Mouse (Mus musculus) gastrocnemius, postnatal 14 days (tissue): ENCODE results near the gene Mup16. TPM values are rescaled to one million over a fixed set of nuclear protein-coding genes. Genes with fewer than 3 reads are reported as not detected.
"Not testable (repeated sequence)": the region's sequence is repeated elsewhere in the genome, so short reads cannot be mapped to it uniquely, and the experiment has no call there.

Experiments used
- DNase-seq: peaks from one replicate; pipeline ENCODE4 v3.0.0; 2021; ENCODE audit warnings: mixed read lengths
- intact Hi-C: fragments of 180-260 bp; cut with DNase I; formaldehyde crosslinking; loops from one replicate; pipeline ENCODE4 v1.15.1; 2025; ENCODE audit warnings: low total_unique reads
- long read RNA-seq, 2 experiments: library from polyadenylated mRNA; stranded (forward); transcript quantifications; one replicate each; pipeline ENCODE4 v2.0.0; 2021
- total RNA-seq, 2 experiments: library from RNA; stranded (reverse); gene quantifications; 2 replicates each; pipeline ENCODE4 v1.2.3; 2021

The Mup16 gene
- total RNA-seq, result not detected
- long read RNA-seq, experiment 1, result 0 reads
- long read RNA-seq, experiment 2, result 0 reads

GRCm38 (mm10) chr4:61519431-61519830, at the start of gene Mup16:
TSS of gene Mup16 (minus strand) at chr4:61519531.
- DNase-seq, intact Hi-C loops: not testable (repeated sequence)

- intact Hi-C loops, DNase-seq: not testable (repeated sequence)
These were observed 36.6 kb upstream of the Mup16 start for GRCm38 (mm10) chr4:61555887-61556286.

Other genes with a start within 250 kb of the Mup16 start
- gene Mup14, start 215.5 kb downstream of the Mup16 start, total RNA-seq, result not detected
- not detected for gene Mup15, start 79.8 kb downstream of the Mup16 start, total RNA-seq
- gene Mup17, start 76.3 kb upstream of the Mup16 start, total RNA-seq, result not detected
- not detected for gene Mup18, start 154.6 kb upstream of the Mup16 start, total RNA-seq